Comparison of ENCODE assay signal across 7 mouse cellular contexts in the genomic region with DNA sequence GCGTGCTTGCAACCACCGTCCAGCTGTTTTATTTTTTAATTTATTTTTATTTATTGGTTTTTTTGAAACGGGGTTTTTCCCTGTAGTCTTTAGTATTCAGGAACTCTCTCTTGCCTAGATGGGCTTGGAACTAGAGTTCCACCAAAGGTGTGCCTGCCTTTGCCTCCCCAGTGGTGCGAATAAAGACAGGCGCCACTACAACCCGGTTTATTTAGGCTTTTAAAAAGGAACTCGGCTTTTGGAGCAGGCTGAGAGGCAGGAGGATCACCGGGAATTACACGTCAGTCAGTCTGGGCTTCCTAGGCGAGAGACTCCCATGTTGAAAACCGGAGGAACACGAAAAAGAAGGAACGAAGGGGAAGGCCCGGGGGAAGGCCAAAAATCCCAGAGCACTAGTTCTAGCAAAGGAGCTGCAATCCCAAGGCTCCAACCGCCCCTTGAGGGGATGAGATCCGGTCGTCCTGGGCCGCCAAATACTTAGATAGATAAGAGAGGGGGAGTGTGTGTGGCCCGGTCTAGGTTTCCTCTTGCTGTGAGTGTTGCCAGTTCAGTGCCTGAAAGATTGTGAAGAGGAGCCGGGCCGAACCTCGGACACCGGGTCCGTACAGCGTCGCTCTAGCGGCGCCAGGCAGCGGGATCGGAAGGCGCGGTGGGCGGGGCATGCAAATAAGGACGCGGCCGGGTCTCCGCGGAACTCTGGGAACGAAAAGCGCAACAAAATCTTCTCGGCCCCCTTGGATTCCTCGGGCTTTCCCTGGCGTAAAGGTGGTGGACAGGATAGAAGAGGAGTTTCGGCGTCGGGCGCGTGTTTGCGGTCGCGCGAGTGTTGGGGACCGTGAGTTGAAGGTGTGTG. TPM values are rescaled to one million over a fixed set of nuclear protein-coding genes. Genes with fewer than 3 reads are reported as not detected.
DNase-seq lines count a peak whose midpoint lies in the region; ATAC-seq and TF ChIP-seq lines count a peak whose summit lies in the region.
"Not testable (repeated sequence)": the region's sequence is repeated elsewhere in the genome, so short reads cannot be mapped to it uniquely, and the experiment has no call there.

No protein-coding gene starts in this region.

- H3K79me2 ChIP-seq in heart, adult 2 months (replicated peaks; ENCODE audit: control insufficient read depth, insufficient read depth, low read length) = not testable (repeated sequence)

- WGBS in embryonic facial prominence, embryonic 13.5 days = 6% methylated on average over 53 of the region's 53 CpGs
- WGBS in heart, adult 2 months = 5% methylated on average over 53 of the region's 53 CpGs
- 5% methylated on average over 53 of the region's 53 CpGs for WGBS in kidney, adult 2 months
- 5% methylated on average over 53 of the region's 53 CpGs for WGBS in limb, embryonic 12.5 days
- 5% methylated on average over 53 of the region's 53 CpGs for WGBS in midbrain, embryonic 13.5 days

- intact Hi-C loops in heart, adult 2 months (cut with DNase I) = not testable (repeated sequence)

- not testable (repeated sequence) for H3K9me3 ChIP-seq in embryonic facial prominence, embryonic 13.5 days; limb, embryonic 12.5 days; midbrain, embryonic 13.5 days

- peak; percentile 54 for TF ChIP-seq POLR2A in heart, adult 2 months (IDR thresholded peaks at IDR 0.05; ENCODE audit: insufficient read depth, low read depth, low read length)
- TF ChIP-seq POLR2A in kidney, adult 2 months (IDR thresholded peaks at IDR 0.05; ENCODE audit: low read depth, low read length) = not testable (repeated sequence)

- not testable (repeated sequence) for H3K36me3 ChIP-seq in embryonic facial prominence, embryonic 13.5 days; heart, adult 2 months (ENCODE audit: control insufficient read depth, insufficient read depth, low read length); kidney, adult 2 months (ENCODE audit: control insufficient read depth, insufficient read depth, low read length); limb, embryonic 12.5 days; midbrain, embryonic 13.5 days

- not testable (repeated sequence) for TF ChIP-seq EP300 in heart, adult 2 months (IDR thresholded peaks at IDR 0.05; ENCODE audit: insufficient read depth, low read depth, low read length)

- ATAC-seq in embryonic facial prominence, embryonic 13.5 days (ENCODE audit: insufficient number of reproducible peaks, insufficient read depth, low FRiP score, low TSS enrichment, low read depth) = peak; percentile 73
- peak; percentile 57 for ATAC-seq in limb, embryonic 12.5 days (ENCODE audit: insufficient number of reproducible peaks, insufficient read depth, low FRiP score, low TSS enrichment, low read depth)
- ATAC-seq in midbrain, embryonic 13.5 days = peak; percentile 82

- H3K4me1 ChIP-seq in embryonic facial prominence, embryonic 13.5 days; heart, adult 2 months (ENCODE audit: control insufficient read depth, insufficient read depth, low read length); kidney, adult 2 months (ENCODE audit: control insufficient read depth, insufficient read depth, low read length); limb, embryonic 12.5 days (replicated peaks): not testable (repeated sequence)
- H3K4me1 ChIP-seq in midbrain, embryonic 13.5 days (replicated peaks) = peaks cover 13% of the 10 kb centered on the region; the same call in 1 of the 2 replicates

- peak overlapping the region; percentile 85 for H3K27ac ChIP-seq in embryonic facial prominence, embryonic 13.5 days
- peak overlapping the region; percentile 88 for H3K27ac ChIP-seq in heart, adult 2 months
- peak overlapping the region; percentile 93 for H3K27ac ChIP-seq in kidney, adult 2 months (ENCODE audit: insufficient read depth, low read depth, low read length)
- H3K27ac ChIP-seq in limb, embryonic 12.5 days = peak overlapping the region; percentile 83
- H3K27ac ChIP-seq in midbrain, embryonic 13.5 days = peak overlapping the region; percentile 85

- peak overlapping the region; percentile 63 for H3K9ac ChIP-seq in embryonic facial prominence, embryonic 13.5 days
- peak overlapping the region; percentile 81 for H3K9ac ChIP-seq in heart, adult 2 months (ENCODE audit: low read depth, low read length)
- peak overlapping the region; percentile 53; the same call in 1 of the 2 replicates for H3K9ac ChIP-seq in limb, embryonic 12.5 days (replicated peaks)
- H3K9ac ChIP-seq in midbrain, embryonic 13.5 days (replicated peaks) = peak overlapping the region; percentile 62

- peak overlapping the region; percentile 54 for H3K4me2 ChIP-seq in embryonic facial prominence, embryonic 13.5 days
- H3K4me2 ChIP-seq in limb, embryonic 12.5 days = peak overlapping the region; percentile 51
- peak overlapping the region; percentile 52 for H3K4me2 ChIP-seq in midbrain, embryonic 13.5 days (replicated peaks)

- peak; percentile 82 for DNase-seq in adrenal gland, postnatal 25 days
- peak; percentile 82 to 86 for DNase-seq in heart, adult 2 months
- DNase-seq in kidney, adult 2 months = peak; percentile 86
- peak; percentile 80 for DNase-seq in spleen, adult 12 weeks (ENCODE audit: low spot score)

- not testable (repeated sequence) for H3K27me3 ChIP-seq in embryonic facial prominence, embryonic 13.5 days; heart, adult 2 months (ENCODE audit: control insufficient read depth, insufficient read depth, low read length); kidney, adult 2 months (replicated peaks; ENCODE audit: control insufficient read depth, insufficient read depth, low read length); limb, embryonic 12.5 days; midbrain, embryonic 13.5 days

- TF ChIP-seq CTCF in heart, adult 2 months (IDR thresholded peaks at IDR 0.05); kidney, adult 2 months (conservative IDR thresholded peaks at IDR 0.05; ENCODE audit: insufficient read depth, insufficient read length, low read depth, low read length): not testable (repeated sequence)

- H3K4me3 ChIP-seq in embryonic facial prominence, embryonic 13.5 days = peak overlapping the region; percentile 40
- H3K4me3 ChIP-seq in heart, adult 2 months = peak overlapping the region; percentile 21; the same call in 1 of the 2 replicates
- peak overlapping the region; percentile 44 for H3K4me3 ChIP-seq in kidney, adult 2 months (ENCODE audit: insufficient read depth, low read depth, low read length)
- H3K4me3 ChIP-seq in limb, embryonic 12.5 days (replicated peaks) = peak overlapping the region; percentile 35
- H3K4me3 ChIP-seq in midbrain, embryonic 13.5 days (replicated peaks) = peak overlapping the region; percentile 35

RNA-seq across cellular contexts. Expression of a gene that starts 14.1 kb away (rescaled TPM):
- total RNA-seq in adrenal gland, postnatal 25 days (2021) = 29.9 and 37.3 TPM in 2 replicates
- polyA plus RNA-seq in embryonic facial prominence, embryonic 13.5 days (2015; fragmentation: Nextera tagmentation; extraction: Ambion mirVana) = 55.5 and 63.7 TPM in 2 replicates
- total RNA-seq in heart, adult 2 months (2021) = 10 to 100 TPM; 45.6 to 49.5 TPM
- 42.3 and 49.8 TPM in 2 replicates for polyA plus RNA-seq in heart, adult 2 months (2012; rRNA removed)
- polyA plus RNA-seq in kidney, adult 2 months (2012; rRNA removed) = 41.0 and 45.7 TPM in 2 replicates
- polyA plus RNA-seq in limb, embryonic 12.5 days (2016; fragmentation: Nextera tagmentation; extraction: Ambion mirVana) = 37.0 and 37.8 TPM in 2 replicates
- 21.7 and 24.8 TPM in 2 replicates for polyA plus RNA-seq in midbrain, embryonic 13.5 days (2015; fragmentation: Nextera tagmentation; extraction: Ambion mirVana)

RNA-seq across cellular contexts. Expression of a gene that starts 24.3 kb away (rescaled TPM):
- 5.9 and 8.9 TPM in 2 replicates for total RNA-seq in adrenal gland, postnatal 25 days (2021)
- polyA plus RNA-seq in embryonic facial prominence, embryonic 13.5 days (2015; fragmentation: Nextera tagmentation; extraction: Ambion mirVana) = 3.3 and 3.4 TPM in 2 replicates
- total RNA-seq in heart, adult 2 months (2021) = 10 to 100 TPM; 18.9 to 23.5 TPM
- 23.4 and 27.8 TPM in 2 replicates for polyA plus RNA-seq in heart, adult 2 months (2012; rRNA removed)
- polyA plus RNA-seq in kidney, adult 2 months (2012; rRNA removed) = 23.1 and 27.2 TPM in 2 replicates
- 1.7 and 2.5 TPM in 2 replicates for polyA plus RNA-seq in limb, embryonic 12.5 days (2016; fragmentation: Nextera tagmentation; extraction: Ambion mirVana)
- 5.1 and 8.4 TPM in 2 replicates for polyA plus RNA-seq in midbrain, embryonic 13.5 days (2015; fragmentation: Nextera tagmentation; extraction: Ambion mirVana)

RNA-seq across cellular contexts. Expression of a gene that starts 42.0 kb away (rescaled TPM):
- not detected in 2 replicates for total RNA-seq in adrenal gland, postnatal 25 days (2021)
- polyA plus RNA-seq in embryonic facial prominence, embryonic 13.5 days (2015; fragmentation: Nextera tagmentation; extraction: Ambion mirVana) = not detected in 2 replicates
- total RNA-seq in heart, adult 2 months (2021) = not detected
- polyA plus RNA-seq in heart, adult 2 months (2012; rRNA removed) = not detected in 2 replicates
- not detected in 2 replicates for polyA plus RNA-seq in kidney, adult 2 months (2012; rRNA removed)
- not detected in 2 replicates for polyA plus RNA-seq in limb, embryonic 12.5 days (2016; fragmentation: Nextera tagmentation; extraction: Ambion mirVana)
- not detected in 2 replicates for polyA plus RNA-seq in midbrain, embryonic 13.5 days (2015; fragmentation: Nextera tagmentation; extraction: Ambion mirVana)

RNA-seq across cellular contexts. Expression of a gene that starts 59.0 kb away (rescaled TPM):
- total RNA-seq in adrenal gland, postnatal 25 days (2021) = 11.4 and 14.1 TPM in 2 replicates
- 3.6 and 3.8 TPM in 2 replicates for polyA plus RNA-seq in embryonic facial prominence, embryonic 13.5 days (2015; fragmentation: Nextera tagmentation; extraction: Ambion mirVana)
- 1 to 10 TPM; 2.8 to 3.4 TPM for total RNA-seq in heart, adult 2 months (2021)
- 15.5 and 18.8 TPM in 2 replicates for polyA plus RNA-seq in heart, adult 2 months (2012; rRNA removed)
- 392 and 429 TPM in 2 replicates for polyA plus RNA-seq in kidney, adult 2 months (2012; rRNA removed)
- polyA plus RNA-seq in limb, embryonic 12.5 days (2016; fragmentation: Nextera tagmentation; extraction: Ambion mirVana) = 1.4 and 2.9 TPM in 2 replicates
- polyA plus RNA-seq in midbrain, embryonic 13.5 days (2015; fragmentation: Nextera tagmentation; extraction: Ambion mirVana) = 2.1 and 2.7 TPM in 2 replicates

Comparison
In these comparisons a context has a peak if more than half of its experiments do, and no peak if none do; other contexts are left out.
1. Peak in every context shown above with its lines: DNase-seq, ATAC-seq, H3K4me3 ChIP-seq and H3K27ac ChIP-seq.